Comparison of ENCODE assay signal across 8 mouse cellular contexts in genomic region chr4:140665760-140666159, GRCm38 (mm10). TPM values are rescaled to one million over a fixed set of nuclear protein-coding genes. Genes with fewer than 3 reads are reported as not detected.
DNase-seq lines count a peak whose midpoint lies in the region; ATAC-seq and TF ChIP-seq lines count a peak whose summit lies in the region.

Gene Arhgef10l, minus strand, starts transcription at chr4:140666012.

- no peak for TF ChIP-seq CTCF in heart, adult 2 months (IDR thresholded peaks at IDR 0.05)
- TF ChIP-seq CTCF in cerebellum, adult 2 months (IDR thresholded peaks at IDR 0.05; ENCODE audit: borderline replicate concordance, insufficient read depth, low read depth, low read length): no peak
- no peak for TF ChIP-seq CTCF in kidney, adult 2 months (conservative IDR thresholded peaks at IDR 0.05; ENCODE audit: insufficient read depth, insufficient read length, low read depth, low read length)
- TF ChIP-seq CTCF in lung, adult 2 months (IDR thresholded peaks at IDR 0.05; ENCODE audit: insufficient read depth, low read length): no peak

- peaks cover 6% of the 10 kb centered on the region for H3K4me1 ChIP-seq in heart, adult 2 months (ENCODE audit: control insufficient read depth, insufficient read depth, low read length)
- H3K4me1 ChIP-seq in cerebellum, adult 2 months (ENCODE audit: control insufficient read depth, insufficient read depth, low read length): peaks cover 14% of the 10 kb centered on the region
- H3K4me1 ChIP-seq in kidney, adult 2 months (ENCODE audit: control insufficient read depth, insufficient read depth, low read length): 0 out of 2 replicates have a peak, but pooled peaks cover 4% of the 10 kb centered on the region
- peaks cover 12% of the 10 kb centered on the region for H3K4me1 ChIP-seq in lung, adult 2 months (ENCODE audit: control insufficient read depth, insufficient read depth, low read length)
- peaks cover 13% of the 10 kb centered on the region for H3K4me1 ChIP-seq in stomach, embryonic 16.5 days (ENCODE audit: control insufficient read depth, insufficient read depth, low read length)

- WGBS in heart, adult 2 months: 46% methylated on average over 11 of the region's 11 CpGs
- 25% methylated on average over 11 of the region's 11 CpGs for WGBS in cerebellum, adult 2 months
- 33% methylated on average over 11 of the region's 11 CpGs for WGBS in kidney, adult 2 months
- 47% methylated on average over 11 of the region's 11 CpGs for whole genome bisulfite sequencing in lung, adult 2 months
- 49% methylated on average over 11 of the region's 11 CpGs for WGBS in stomach, embryonic 16.5 days

- H3K36me3 ChIP-seq in heart, adult 2 months (ENCODE audit: control insufficient read depth, insufficient read depth, low read length): no peaks in the 10 kb centered on the region
- no peaks in the 10 kb centered on the region for H3K36me3 ChIP-seq in kidney, adult 2 months (ENCODE audit: control insufficient read depth, insufficient read depth, low read length)
- H3K36me3 ChIP-seq in stomach, embryonic 16.5 days (ENCODE audit: control insufficient read depth, insufficient read depth, low read length): no peaks in the 10 kb centered on the region

- no peaks in the 10 kb centered on the region for H3K9me3 ChIP-seq in stomach, embryonic 16.5 days (replicated peaks; ENCODE audit: control insufficient read depth, low read length)

- H3K27ac ChIP-seq in heart, adult 2 months: no peak within 1 kb of the TSS
- H3K27ac ChIP-seq in cerebellum, adult 2 months (ENCODE audit: insufficient read depth, low read length): no peak within 1 kb of the TSS
- peak within 1 kb of the TSS; percentile 35 for H3K27ac ChIP-seq in kidney, adult 2 months (ENCODE audit: insufficient read depth, low read depth, low read length)
- H3K27ac ChIP-seq in stomach, embryonic 16.5 days (ENCODE audit: low read length): peak within 1 kb of the TSS; percentile 76

- ATAC-seq in stomach, embryonic 16.5 days (ENCODE audit: insufficient read depth, low FRiP score): peak; percentile 90
- ATAC-seq in granulocyte monocyte progenitor cell, adult 5-6 weeks (replicated peaks; ENCODE audit: poor library complexity, severe bottlenecking): no peak

- peak within 1 kb of the TSS; percentile 30 for H3K4me2 ChIP-seq in stomach, embryonic 16.5 days (ENCODE audit: low read depth, low read length)

- no peak for TF ChIP-seq POLR2A in heart, adult 2 months (IDR thresholded peaks at IDR 0.05; ENCODE audit: insufficient read depth, low read depth, low read length)
- no peak for TF ChIP-seq POLR2A in cerebellum, adult 2 months (IDR thresholded peaks at IDR 0.05; ENCODE audit: borderline replicate concordance, insufficient read depth, low read length)
- no peak for TF ChIP-seq POLR2A in kidney, adult 2 months (IDR thresholded peaks at IDR 0.05; ENCODE audit: low read depth, low read length)
- TF ChIP-seq POLR2A in lung, adult 2 months (IDR thresholded peaks at IDR 0.05; ENCODE audit: borderline replicate concordance, extremely low read depth, low read depth, low read length): no peak

- no peaks in the 10 kb centered on the region for H3K27me3 ChIP-seq in heart, adult 2 months (ENCODE audit: control insufficient read depth, insufficient read depth, low read length)
- H3K27me3 ChIP-seq in cerebellum, adult 2 months (ENCODE audit: control insufficient read depth, insufficient read depth, low read length): no peaks in the 10 kb centered on the region
- H3K27me3 ChIP-seq in kidney, adult 2 months (replicated peaks; ENCODE audit: control insufficient read depth, insufficient read depth, low read length): no peaks in the 10 kb centered on the region
- no peaks in the 10 kb centered on the region for H3K27me3 ChIP-seq in stomach, embryonic 16.5 days (ENCODE audit: control insufficient read depth, insufficient read depth, low read length)

- DNase-seq in heart, adult 2 months: peak in 1 of 2 experiments; percentile 39
- DNase-seq in heart, adult 9 months (ENCODE audit: low spot score in 2 of 2): no peak
- DNase-seq in cerebellum, adult 2 months: peak; percentile 69 to 85
- DNase-seq in gastrocnemius, postnatal 25 days: peak; percentile 40
- peak; percentile 84 for DNase-seq in kidney, adult 2 months
- peak; percentile 71 for DNase-seq in lung, adult 2 months

- no peak within 1 kb of the TSS for H3K9ac ChIP-seq in heart, adult 2 months (ENCODE audit: low read depth, low read length)
- H3K9ac ChIP-seq in stomach, embryonic 16.5 days (ENCODE audit: low read length): peak within 1 kb of the TSS; percentile 63

- no peak for TF ChIP-seq EP300 in heart, adult 2 months (IDR thresholded peaks at IDR 0.05; ENCODE audit: insufficient read depth, low read depth, low read length)

- no peak within 1 kb of the TSS for H3K4me3 ChIP-seq in heart, adult 2 months
- no peak within 1 kb of the TSS for H3K4me3 ChIP-seq in cerebellum, adult 2 months (replicated peaks; ENCODE audit: insufficient read depth, low read depth, low read length)
- 0 out of 2 replicates have a peak within 1 kb of the TSS, but pooled peaks have one; percentile 3 for H3K4me3 ChIP-seq in kidney, adult 2 months (ENCODE audit: insufficient read depth, low read depth, low read length)
- H3K4me3 ChIP-seq in lung, adult 2 months (replicated peaks; ENCODE audit: extremely low read depth, low read depth, low read length): no peak within 1 kb of the TSS
- peak within 1 kb of the TSS; percentile 27 for H3K4me3 ChIP-seq in stomach, embryonic 16.5 days (replicated peaks; ENCODE audit: low read length)

- H3K79me2 ChIP-seq in heart, adult 2 months (replicated peaks; ENCODE audit: control insufficient read depth, insufficient read depth, low read length): no peaks in the 10 kb centered on the region

- intact Hi-C loops in heart, adult 2 months (cut with DNase I): no loop called here

RNA-seq across cellular contexts. Expression of gene Arhgef10l, which starts in this region (rescaled TPM):
- total RNA-seq in heart, adult 2 months (2021): 10 to 100 TPM; 61.0 to 74.4 TPM
- 54.7 and 75.6 TPM in 2 replicates for polyA plus RNA-seq in heart, adult 2 months (2012; rRNA removed)
- 52.7 and 55.5 TPM in 2 replicates for polyA plus RNA-seq in cerebellum, adult 2 months (2012; rRNA removed)
- total RNA-seq in gastrocnemius, postnatal 25 days (2021): 10 to 100 TPM; 36.2 to 51.3 TPM
- polyA plus RNA-seq in kidney, adult 2 months (2012; rRNA removed): 42.0 and 56.2 TPM in 2 replicates
- polyA plus RNA-seq in lung, adult 2 months (2012; rRNA removed): 29.2 and 34.6 TPM in 2 replicates
- polyA plus RNA-seq in stomach, embryonic 16.5 days (2015; fragmentation: Nextera tagmentation; extraction: Ambion mirVana): 18.4 and 21.7 TPM in 2 replicates
- 4.2 and 6.0 TPM in 2 replicates for total RNA-seq in granulocyte monocyte progenitor cell, adult 5-6 weeks (2014; fragmentation: Nextera tagmentation)
- 6.9 and 7.2 TPM in 2 replicates for total RNA-seq in granulocyte monocyte progenitor cell, adult 5-6 weeks (2017)

Comparison
In these comparisons a context has a peak if more than half of its experiments do, and no peak if none do; other contexts are left out.
1. RNA of gene Arhgef10l (total RNA-seq): 61.0 to 74.4 TPM in heart, adult 2 months and 36.2 to 51.3 TPM in gastrocnemius, postnatal 25 days; 4.2 to 7.2 TPM in granulocyte monocyte progenitor cell, adult 5-6 weeks; every median in the first group is over 4 times any median in the second.
2. DNase-seq: peak in cerebellum, adult 2 months (2 of 2), gastrocnemius, postnatal 25 days (single experiment), kidney, adult 2 months (single experiment) and lung, adult 2 months (single experiment); none in heart, adult 9 months (0 of 2).
3. H3K27ac ChIP-seq: peak in kidney, adult 2 months (single experiment) and stomach, embryonic 16.5 days (single experiment); none in heart, adult 2 months (single experiment) and cerebellum, adult 2 months (single experiment).
4. H3K4me3 ChIP-seq: peak in kidney, adult 2 months (single experiment) and stomach, embryonic 16.5 days (single experiment); none in heart, adult 2 months (single experiment), cerebellum, adult 2 months (single experiment) and lung, adult 2 months (single experiment).